Mouse (Mus musculus) adrenal gland, postnatal 14 days (tissue): Measurements from ENCODE around the gene Fmr1nb. TPM values are rescaled to one million over a fixed set of nuclear protein-coding genes. Genes with fewer than 3 reads are reported as not detected.
"Not testable (repeated sequence)": the region's sequence is repeated elsewhere in the genome, so short reads cannot be mapped to it uniquely, and the experiment has no call there.

ENCODE experiments used
- DNase-seq: peaks from one replicate; pipeline ENCODE4 v3.0.0; 2021; ENCODE audit warnings: mixed read lengths
- long read RNA-seq, 2 experiments: library from polyadenylated mRNA; stranded (forward); transcript quantifications; one replicate each; pipeline ENCODE4 v2.0.0; 2021
- total RNA-seq: library from RNA; stranded (reverse); gene quantifications from 2 replicates; pipeline ENCODE4 v1.2.3, GENCODE M21; 2021

The Fmr1nb gene
- total RNA-seq, result 0.98 and 3.4 TPM in 2 replicates
- long read RNA-seq, experiment 1, result 0 reads
- long read RNA-seq, experiment 2, partial matches to known transcripts, result 0 of 2 reads
- long read RNA-seq, experiment 2, other reads (novel, unspliced or antisense), result 0 of 2 reads

DNA sequence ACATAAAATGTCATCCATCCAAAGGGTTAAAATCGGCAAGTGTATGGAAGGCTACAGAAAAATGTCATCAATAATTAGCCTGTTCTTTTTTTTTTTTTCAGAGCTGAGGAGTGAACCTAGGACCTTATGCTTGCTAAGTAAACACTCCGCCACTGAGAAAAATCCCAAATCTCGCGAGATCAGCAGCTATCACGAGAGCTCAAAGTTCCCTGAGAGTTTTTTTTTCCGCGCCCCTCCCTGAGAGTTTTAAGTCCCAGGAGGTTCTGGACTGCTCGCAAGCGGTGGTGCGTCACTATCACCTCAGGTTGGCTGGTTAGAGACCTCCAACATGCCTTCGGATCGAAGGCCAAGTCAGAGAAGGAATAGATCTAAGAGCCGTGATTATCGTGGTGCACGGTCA, at the start of gene Fmr1nb:
Gene Fmr1nb, plus strand, starts transcription at position 234 of the 400 bp plus-strand sequence.
- DNase-seq, result no peak

DNA sequence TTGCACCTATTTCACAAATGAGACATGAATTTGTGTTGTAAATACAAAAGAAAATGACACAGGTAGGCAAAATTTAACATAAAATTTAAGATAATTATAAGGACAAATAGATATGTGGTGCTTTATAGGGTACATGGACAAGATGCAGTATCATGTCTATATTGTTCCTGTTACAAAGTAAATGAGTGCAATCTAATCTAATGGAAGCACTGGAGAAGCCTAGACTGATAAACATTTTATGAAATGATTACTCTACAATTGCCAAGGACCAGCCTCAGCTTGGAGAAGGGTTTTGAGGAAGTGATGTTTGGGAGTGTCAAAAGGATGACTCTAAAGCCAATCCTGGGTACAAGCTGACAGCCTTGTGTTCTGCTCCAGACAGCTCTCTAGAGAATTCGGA, 24.7 kb upstream of the Fmr1nb start:
- DNase-seq, result no peak

DNA sequence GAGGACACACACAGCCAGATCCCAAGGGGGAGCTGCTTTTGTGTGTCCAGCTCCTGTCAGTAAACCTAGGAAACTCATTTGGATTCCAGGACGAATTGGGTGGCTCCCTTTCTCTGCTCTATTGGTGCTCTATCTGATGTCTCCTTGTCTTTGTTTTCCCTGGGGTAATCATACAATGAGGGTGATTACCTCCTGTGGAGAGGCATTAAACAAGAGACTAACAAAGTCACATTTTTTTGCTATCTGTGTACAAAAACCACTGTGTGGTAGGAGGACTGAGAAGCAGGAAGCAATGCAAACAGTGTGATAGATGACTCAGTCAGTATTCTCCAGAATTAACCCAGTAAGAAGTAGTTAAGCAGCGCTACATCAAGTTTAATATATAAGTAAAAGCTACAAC, 21.6 kb upstream of the Fmr1nb start:
- DNase-seq, result no peak

DNA sequence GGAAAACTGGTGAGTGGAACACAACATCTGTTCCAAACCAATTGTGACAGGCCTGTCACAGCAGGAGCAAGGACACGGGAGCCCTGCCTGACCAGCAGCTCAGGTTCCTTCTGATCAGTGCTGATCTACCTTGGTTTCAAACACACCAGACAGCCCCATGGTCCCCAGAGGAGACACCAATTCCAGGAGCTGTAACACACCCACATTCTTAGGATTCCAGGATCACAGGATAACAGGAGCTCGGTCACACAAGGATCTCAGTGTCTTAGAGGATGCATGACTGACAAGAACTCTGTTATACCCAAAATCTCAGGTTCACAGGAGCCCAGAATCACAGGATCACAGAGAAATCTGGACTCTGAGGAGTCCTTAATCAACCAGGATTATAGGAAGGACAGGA, 58.8 kb downstream of the Fmr1nb start:
- DNase-seq, result not testable (repeated sequence)

DNA sequence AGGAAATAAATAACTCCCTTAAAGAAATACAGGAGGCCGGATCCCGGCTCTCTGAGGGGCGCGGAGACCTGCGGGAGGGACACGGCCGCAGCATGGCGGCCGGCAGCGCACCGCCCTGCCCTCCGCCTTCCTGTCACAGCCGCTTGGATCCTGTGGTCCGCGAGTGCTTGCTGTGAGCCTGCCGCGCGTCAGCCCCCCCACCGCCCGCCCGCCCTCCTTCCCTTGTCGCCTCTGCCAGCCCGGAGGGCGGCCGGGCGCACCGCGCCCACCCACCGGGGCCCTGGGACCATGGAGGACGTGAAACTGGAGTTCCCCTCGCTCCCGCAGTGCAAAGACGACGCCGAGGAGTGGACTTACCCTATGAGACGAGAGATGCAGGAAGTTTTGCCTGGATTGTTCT, 59.4 kb downstream of the Fmr1nb start, which contains the start of gene Gm14698:
Gene Gm14698, plus strand, starts transcription at position 35 of the 400 bp plus-strand sequence.
- not testable (repeated sequence) for DNase-seq

DNA sequence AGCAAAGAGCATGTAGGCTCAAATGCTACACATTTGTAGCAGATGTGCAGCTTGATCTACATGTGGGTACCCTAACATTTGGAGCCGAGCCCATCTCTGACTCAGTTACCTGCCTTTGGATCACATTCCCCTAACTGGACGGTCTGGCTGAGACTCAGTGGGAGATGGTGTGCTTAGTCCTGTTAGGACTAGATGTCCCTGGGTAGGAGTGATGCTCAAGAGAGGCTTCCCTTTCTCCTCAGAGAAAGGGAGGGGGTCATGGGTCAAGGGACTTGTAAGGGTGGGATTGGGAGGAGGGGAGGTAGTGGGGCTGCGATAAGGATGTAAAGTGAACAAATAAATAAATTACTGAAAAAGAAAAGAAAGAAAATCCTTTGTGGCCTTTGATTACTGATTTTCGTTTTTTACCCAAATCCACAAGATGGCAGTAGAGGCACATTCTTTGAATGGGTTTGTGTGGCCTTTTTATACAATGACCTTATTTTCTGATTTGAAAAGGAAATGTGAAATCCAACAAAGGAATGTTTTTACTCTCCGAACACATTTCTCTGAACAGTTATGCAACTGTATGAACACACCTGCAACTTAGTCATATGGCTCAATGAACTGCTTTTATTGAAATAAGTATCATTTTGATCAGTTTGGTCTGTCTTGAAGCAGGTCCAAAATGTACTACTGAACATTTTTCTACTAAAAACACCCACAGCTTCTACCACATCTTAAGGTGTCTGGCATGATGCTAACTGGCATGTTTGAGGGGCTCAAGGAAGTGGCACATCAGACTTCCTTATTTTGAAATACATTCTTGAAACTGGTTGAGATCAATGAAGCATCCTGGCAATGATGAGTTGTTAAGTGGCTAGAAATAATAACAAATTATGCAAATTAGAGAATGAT, 78.2 kb downstream of the Fmr1nb start:
- no peak for DNase-seq

Other genes starting within 250 kb of the Fmr1nb start
- 49.3 and 49.4 TPM in 2 replicates for gene Fmr1, start 83.3 kb upstream of the Fmr1nb start, total RNA-seq
- 1.9 and 2.8 TPM in 2 replicates for gene Gm14698, start 59.3 kb downstream of the Fmr1nb start, total RNA-seq
- not detected in 2 replicates for gene Gm6812, start 131.2 kb downstream of the Fmr1nb start, total RNA-seq